Mouse (Mus musculus) adrenal gland (tissue): ENCODE data around the gene Mapkapk2.

Experiments used
- intact Hi-C: fragments of 180-260 bp; cut with DNase I; formaldehyde crosslinking; loops from one replicate; pipeline ENCODE4 v1.15.1; 2025

Mapkapk2 gene

GRCm38 (mm10) chr1:131115932-131116331 is 18.3 kb upstream of the Mapkapk2 start:
- intact Hi-C loops = loop anchor here (5.0 kb wide), 3 partner anchors 36 to 146 kb away; partner anchors contain the start of genes Eif2d and Rassf5

GRCm38 (mm10) chr1:131112576-131112975 is 14.9 kb upstream of the Mapkapk2 start:
- intact Hi-C loops = no loop called here

GRCm38 (mm10) chr1:131110525-131111106 is 13.0 kb upstream of the Mapkapk2 start:
- intact Hi-C loops = no loop called here

- intact Hi-C loops = no loop called here
Measured at GRCm38 (mm10) chr1:131107575-131108308, 10.1 kb upstream of the Mapkapk2 start.

- intact Hi-C loops = no loop called here
Measured at GRCm38 (mm10) chr1:131103776-131104424, 6.3 kb upstream of the Mapkapk2 start.

GRCm38 (mm10) chr1:131100808-131101207 is 3.2 kb upstream of the Mapkapk2 start:
- intact Hi-C loops = no loop called here

GRCm38 (mm10) chr1:131096803-131097699 is 575 bp downstream of the Mapkapk2 start:
- intact Hi-C loops = no loop called here

GRCm38 (mm10) chr1:131096132-131096695 is 1.4 kb downstream of the Mapkapk2 start:
- intact Hi-C loops = no loop called here

- intact Hi-C loops = no loop called here
Measured at GRCm38 (mm10) chr1:131095574-131095973, 2.1 kb downstream of the Mapkapk2 start.

GRCm38 (mm10) chr1:131093889-131094288 is 3.7 kb downstream of the Mapkapk2 start:
- intact Hi-C loops = no loop called here

- intact Hi-C loops = no loop called here
Measured at GRCm38 (mm10) chr1:131092846-131093245, 4.8 kb downstream of the Mapkapk2 start.

- intact Hi-C loops = no loop called here
Measured at GRCm38 (mm10) chr1:131092173-131092572, 5.5 kb downstream of the Mapkapk2 start.

- intact Hi-C loops = no loop called here
Measured at GRCm38 (mm10) chr1:131091481-131091880, 6.1 kb downstream of the Mapkapk2 start.

GRCm38 (mm10) chr1:131090877-131091276 is 6.7 kb downstream of the Mapkapk2 start:
- intact Hi-C loops = no loop called here

- intact Hi-C loops = no loop called here
Measured at GRCm38 (mm10) chr1:131090261-131090660, 7.4 kb downstream of the Mapkapk2 start.

GRCm38 (mm10) chr1:131089525-131090127 is 8.0 kb downstream of the Mapkapk2 start:
- intact Hi-C loops = no loop called here

- intact Hi-C loops = no loop called here
Measured at GRCm38 (mm10) chr1:131088547-131088946, 9.1 kb downstream of the Mapkapk2 start.

- intact Hi-C loops = no loop called here
Measured at GRCm38 (mm10) chr1:131086907-131087306, 10.7 kb downstream of the Mapkapk2 start.

GRCm38 (mm10) chr1:131085957-131086739 is 11.5 kb downstream of the Mapkapk2 start:
- intact Hi-C loops = no loop called here

- intact Hi-C loops = no loop called here
Measured at GRCm38 (mm10) chr1:131085272-131085671, 12.4 kb downstream of the Mapkapk2 start.
